Mouse (Mus musculus) cerebellum, postnatal 4 days (tissue): Measurements from ENCODE around the gene Ebf3.
A peak's percentile ranks its signal among the peaks of the same experiment; 100 is the strongest.

Experiments
- DNase-seq, 2 experiments: peaks; one replicate each; pipeline ENCODE4 v3.0.0; 2022; ENCODE audit warnings: low spot score in 2 of 2, mixed read lengths in 1 of 2

Ebf3 gene

GRCm38 (mm10) chr7:137208556-137208955, 105.7 kb downstream of the Ebf3 start:
- no peak for DNase-seq

GRCm38 (mm10) chr7:137206770-137207285, 107.4 kb downstream of the Ebf3 start:
- DNase-seq: no peak

GRCm38 (mm10) chr7:137199533-137199932, 114.7 kb downstream of the Ebf3 start:
- DNase-seq: no peak

GRCm38 (mm10) chr7:137198921-137199320, 115.3 kb downstream of the Ebf3 start:
- no peak for DNase-seq

- no peak for DNase-seq
These were observed 116.9 kb downstream of the Ebf3 start for GRCm38 (mm10) chr7:137197118-137198030.

- no peak for DNase-seq
These were observed 117.7 kb downstream of the Ebf3 start for GRCm38 (mm10) chr7:137196536-137196935.

GRCm38 (mm10) chr7:137192776-137193278, 121.4 kb downstream of the Ebf3 start:
- DNase-seq: no peak

GRCm38 (mm10) chr7:137191889-137192288, 122.4 kb downstream of the Ebf3 start:
- no peak for DNase-seq

- no peak for DNase-seq
These were observed 142.0 kb downstream of the Ebf3 start for GRCm38 (mm10) chr7:137172278-137172677.

- DNase-seq: no peak
These were observed 155.2 kb downstream of the Ebf3 start for GRCm38 (mm10) chr7:137159086-137159485.

- DNase-seq: no peak
These were observed 159.6 kb downstream of the Ebf3 start for GRCm38 (mm10) chr7:137154623-137155022.

- DNase-seq: no peak
These were observed 162.4 kb downstream of the Ebf3 start for GRCm38 (mm10) chr7:137151854-137152253.

- peak in 1 of 2 experiments; percentile 40 for DNase-seq
These were observed 167.1 kb downstream of the Ebf3 start for GRCm38 (mm10) chr7:137147101-137147500.
